Mouse (Mus musculus) myocyte (in vitro differentiated cells): ENCODE results near the gene Mrpl48. TPM values are rescaled to one million over a fixed set of nuclear protein-coding genes. Genes with fewer than 3 reads are reported as not detected.

Experiments
- H3K27me3 ChIP-seq: one replicate; pipeline ENCODE4 v1.6.1; 2011; ENCODE audit not compliant: control insufficient read depth, insufficient read depth, insufficient read length
- H3K36me3 ChIP-seq: one replicate; pipeline ENCODE4 v1.6.1; 2011; ENCODE audit not compliant: control insufficient read depth, insufficient read depth
- H3K4me2 ChIP-seq: one replicate; pipeline ENCODE4 v1.6.1; 2011; ENCODE audit warnings: low read depth, control low read depth
- H3K4me3 ChIP-seq: one replicate; pipeline ENCODE4 v1.5.1; 2011; ENCODE audit warnings: mild to moderate bottlenecking, control low read depth, moderate library complexity
- H3K79me2 ChIP-seq: one replicate; pipeline ENCODE4 v1.6.1; 2011; ENCODE audit not compliant: control insufficient read depth, insufficient read depth
- H3ac ChIP-seq: one replicate; pipeline ENCODE4 v1.6.1; 2011; ENCODE audit not compliant: control insufficient read depth, insufficient read length
- CEBPB ChIP-seq: IDR thresholded peaks from 2 replicates; pipeline ENCODE4 v1.6.1; 2011; ENCODE audit warnings: mild to moderate bottlenecking, moderate library complexity; ENCODE audit not compliant: poor library complexity, insufficient read depth, severe bottlenecking
- E2F4 ChIP-seq: IDR thresholded peaks from one replicate; pipeline ENCODE4 v1.6.1; 2011; ENCODE audit warnings: mild to moderate bottlenecking, control low read depth, moderate library complexity; ENCODE audit not compliant: insufficient read depth
- MAX ChIP-seq: IDR thresholded peaks from one replicate; pipeline ENCODE4 v1.6.1; 2011; ENCODE audit warnings: low read depth, mild to moderate bottlenecking, control low read depth
- MYOD1 ChIP-seq, 3 experiments: IDR thresholded peaks; one replicate each; pipeline ENCODE4 v1.6.1; 2011; ENCODE audit warnings: control low read depth in 2 of 3, low read depth in 2 of 3, mild to moderate bottlenecking in 2 of 3, moderate library complexity in 1 of 3; ENCODE audit not compliant: insufficient read length in 2 of 3, control insufficient read depth in 1 of 3
- MYOG ChIP-seq, 3 experiments: IDR thresholded peaks; one replicate each; pipeline ENCODE4 v1.6.1; 2011; ENCODE audit warnings: control low read depth in 2 of 3, low read depth in 2 of 3, mild to moderate bottlenecking in 2 of 3; ENCODE audit not compliant: insufficient read length in 2 of 3, control insufficient read depth in 1 of 3, insufficient read depth in 1 of 3
- POLR2A ChIP-seq: IDR thresholded peaks from one replicate; pipeline ENCODE4 v1.6.1; 2011; ENCODE audit warnings: low read depth, mild to moderate bottlenecking, control low read depth, moderate library complexity; ENCODE audit not compliant: insufficient read length
- POLR2AphosphoS2 ChIP-seq: IDR thresholded peaks from one replicate; pipeline ENCODE4 v1.6.1; 2011; ENCODE audit warnings: low read depth, control low read depth; ENCODE audit not compliant: insufficient read length
- REST ChIP-seq: IDR thresholded peaks from one replicate; pipeline ENCODE4 v1.6.1; 2011; ENCODE audit warnings: mild to moderate bottlenecking, control low read depth, moderate library complexity; ENCODE audit not compliant: insufficient read depth, insufficient read length
- SRF ChIP-seq: IDR thresholded peaks from one replicate; pipeline ENCODE4 v1.6.1; 2011; ENCODE audit warnings: low read depth; ENCODE audit not compliant: control insufficient read depth, insufficient read length
- TCF12 ChIP-seq: IDR thresholded peaks from one replicate; pipeline ENCODE4 v1.6.1; 2011; ENCODE audit warnings: mild to moderate bottlenecking, control low read depth; ENCODE audit not compliant: poor library complexity, insufficient read depth, severe bottlenecking
- TCF3 ChIP-seq: IDR thresholded peaks from one replicate; pipeline ENCODE4 v1.6.1; 2011; ENCODE audit warnings: low read depth, control low read depth; ENCODE audit not compliant: insufficient read length
- USF1 ChIP-seq: IDR thresholded peaks from one replicate; pipeline ENCODE4 v1.6.1; 2011; ENCODE audit warnings: low read depth, mild to moderate bottlenecking, control low read depth, moderate library complexity
- polyA plus RNA-seq: library from polyadenylated mRNA; unstranded; fragments of >200 nt; fragmentation: generic; extraction: Trizol; gene quantifications from one replicate; pipeline ENCODE4 v1.2.1, GENCODE M21; 2012; ENCODE audit warnings: missing spikeins

Mrpl48 gene
- 34.4 TPM for polyA plus RNA-seq

- Histone ChIP-seq H3K36me3 (no peaks in the 10 kb centered on the region), H3ac (peak within 1 kb of the TSS; percentile 99), H3K79me2 (peaks cover 50% of the 10 kb centered on the region), H3K27me3 (no peaks in the 10 kb centered on the region), H3K4me2 (peak within 1 kb of the TSS; percentile 94), H3K4me3 (peak within 1 kb of the TSS; percentile 77)
- TF ChIP-seq TCF3 (no peak), TCF12 (no peak), MYOG (IDR thresholded peaks at IDR 0.05; ENCODE audit: control insufficient read depth in 1 of 3, insufficient read depth in 1 of 3, insufficient read length in 2 of 3, low read depth in 2 of 3) (no peak), USF1 (no peak), POLR2AphosphoS2 (no peak), MAX (no peak), POLR2A (no peak)
Observed at GRCm38 (mm10) chr7:100608130-100608741, at the start of gene Mrpl48. TSS of gene Mrpl48 (minus strand) at chr7:100608301.

GRCm38 (mm10) chr7:100656739-100657138, 48.6 kb upstream of the Mrpl48 start:
- H3K4me3 ChIP-seq = no peak overlapping the region
- no peaks in the 10 kb centered on the region for H3K36me3 ChIP-seq
- H3K27me3 ChIP-seq = no peaks in the 10 kb centered on the region
- no peak for TF ChIP-seq POLR2A
- no peak for TF ChIP-seq SRF
- TF ChIP-seq MYOD1 (IDR thresholded peaks at IDR 0.05; ENCODE audit: control insufficient read depth in 1 of 3, insufficient read length in 2 of 3, low read depth in 2 of 3) = no peak
- no peak for TF ChIP-seq E2F4
- no peak for TF ChIP-seq USF1
- no peak for TF ChIP-seq REST
- TF ChIP-seq MAX = no peak
- TF ChIP-seq TCF3 = no peak
- no peak for TF ChIP-seq CEBPB
- no peak for TF ChIP-seq MYOG (IDR thresholded peaks at IDR 0.05; ENCODE audit: control insufficient read depth in 1 of 3, insufficient read depth in 1 of 3, insufficient read length in 2 of 3, low read depth in 2 of 3)
- TF ChIP-seq POLR2AphosphoS2 = no peak
- no peak for TF ChIP-seq TCF12
- no peaks in the 10 kb centered on the region for H3K79me2 ChIP-seq
- H3K4me2 ChIP-seq = no peak overlapping the region
- no peak overlapping the region for H3ac ChIP-seq

- TF ChIP-seq TCF3 = no peak
- no peak for TF ChIP-seq MYOG (IDR thresholded peaks at IDR 0.05; ENCODE audit: control insufficient read depth in 1 of 3, insufficient read depth in 1 of 3, insufficient read length in 2 of 3, low read depth in 2 of 3)
- TF ChIP-seq MYOD1 (IDR thresholded peaks at IDR 0.05; ENCODE audit: control insufficient read depth in 1 of 3, insufficient read length in 2 of 3, low read depth in 2 of 3) = no peak
- no peak for TF ChIP-seq E2F4
- TF ChIP-seq SRF = no peak
- no peak for TF ChIP-seq USF1
- no peak for TF ChIP-seq TCF12
- no peak for TF ChIP-seq POLR2A
- TF ChIP-seq CEBPB = no peak
- Histone ChIP-seq H3ac (no peak overlapping the region), H3K4me3 (no peak overlapping the region), H3K27me3 (no peaks in the 10 kb centered on the region), H3K4me2 (no peak overlapping the region), H3K79me2 (no peaks in the 10 kb centered on the region), H3K36me3 (no peaks in the 10 kb centered on the region)
Observed at GRCm38 (mm10) chr7:100654441-100654840, 46.3 kb upstream of the Mrpl48 start.

- TF ChIP-seq TCF12 = no peak
- no peak for TF ChIP-seq CEBPB
- no peak for TF ChIP-seq TCF3
- no peak for TF ChIP-seq REST
- no peak for TF ChIP-seq POLR2AphosphoS2
- no peak for TF ChIP-seq MAX
- TF ChIP-seq USF1 = no peak
- TF ChIP-seq MYOD1 (IDR thresholded peaks at IDR 0.05; ENCODE audit: control insufficient read depth in 1 of 3, insufficient read length in 2 of 3, low read depth in 2 of 3) = no peak
- TF ChIP-seq E2F4 = no peak
- no peak for TF ChIP-seq SRF
- no peak for TF ChIP-seq POLR2A
- Histone ChIP-seq H3K27me3 (no peaks in the 10 kb centered on the region), H3K4me2 (no peak overlapping the region)
Observed at GRCm38 (mm10) chr7:100653480-100654266, 45.6 kb upstream of the Mrpl48 start.

GRCm38 (mm10) chr7:100651011-100651410, 42.9 kb upstream of the Mrpl48 start:
- Histone ChIP-seq H3K36me3 (no peaks in the 10 kb centered on the region), H3ac (no peak overlapping the region), H3K4me3 (no peak overlapping the region), H3K4me2 (no peak overlapping the region), H3K79me2 (no peaks in the 10 kb centered on the region), H3K27me3 (no peaks in the 10 kb centered on the region)
- TF ChIP-seq MYOD1 (IDR thresholded peaks at IDR 0.05; ENCODE audit: control insufficient read depth in 1 of 3, insufficient read length in 2 of 3, low read depth in 2 of 3) (no peak), POLR2A (no peak), MAX (no peak), E2F4 (no peak), REST (no peak), TCF12 (no peak), MYOG (IDR thresholded peaks at IDR 0.05; ENCODE audit: control insufficient read depth in 1 of 3, insufficient read depth in 1 of 3, insufficient read length in 2 of 3, low read depth in 2 of 3) (no peak), CEBPB (no peak), POLR2AphosphoS2 (no peak), USF1 (no peak), TCF3 (no peak), SRF (no peak)

More at GRCm38 (mm10) chr7:100653480-100654266, 45.6 kb upstream of the Mrpl48 start:
- Histone ChIP-seq H3K79me2 (no peaks in the 10 kb centered on the region), H3ac (no peak overlapping the region), H3K36me3 (no peaks in the 10 kb centered on the region), H3K4me3 (no peak overlapping the region)
